Comparison of ENCODE assay signal across 34 mouse cellular contexts in the genomic region with DNA sequence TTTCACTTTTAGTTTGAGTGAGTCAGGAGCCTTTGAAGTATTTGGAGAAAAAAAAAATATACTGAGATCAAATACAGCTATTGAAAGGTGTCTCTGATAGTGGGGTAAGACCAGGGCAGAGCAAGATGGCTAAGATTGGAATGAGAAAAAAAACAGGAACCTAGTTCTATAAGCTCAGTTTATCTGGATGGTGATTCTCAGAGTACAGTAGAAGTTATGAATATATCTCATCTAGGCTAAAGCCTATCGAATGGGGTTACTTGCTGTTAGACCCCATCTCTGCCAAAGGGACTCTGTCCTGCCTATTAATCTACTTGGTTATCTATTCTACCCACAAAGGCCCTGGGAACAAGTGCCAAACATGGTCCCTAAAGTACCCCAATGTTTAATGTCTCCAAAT.
"Had no signal": no experiment of that assay in that cellular context is flagged by ENCODE, and none has a peak within 500 bp of the region (broad histone marks: within the 10 kb centered on the region; RNA-seq: fewer than 3 reads in every experiment).

No protein-coding gene starts in this region.

- H3K36me3 ChIP-seq: hindbrain, embryonic 10.5 days; hindbrain, embryonic 12.5 days; hindbrain, embryonic 13.5 days; hindbrain, embryonic 15.5 days; intestine, embryonic 15.5 days; kidney, embryonic 15.5 days had no signal

- H3K9me3 ChIP-seq: heart, embryonic 10.5 days; heart, embryonic 12.5 days; heart, embryonic 13.5 days; heart, embryonic 15.5 days; hindbrain, embryonic 10.5 days; hindbrain, embryonic 12.5 days; hindbrain, embryonic 13.5 days; hindbrain, embryonic 15.5 days; intestine, embryonic 15.5 days; kidney, embryonic 15.5 days had no signal

- H3K9ac ChIP-seq: heart, embryonic 12.5 days; heart, embryonic 13.5 days; heart, embryonic 15.5 days; hindbrain, embryonic 12.5 days; hindbrain, embryonic 13.5 days; hindbrain, embryonic 14.5 days; hindbrain, embryonic 15.5 days; intestine, embryonic 15.5 days; kidney, embryonic 15.5 days had no signal

- H3K27ac ChIP-seq: heart, embryonic 10.5 days; heart, embryonic 13.5 days; heart, embryonic 15.5 days; hindbrain, embryonic 10.5 days; hindbrain, embryonic 12.5 days; hindbrain, embryonic 13.5 days; hindbrain, embryonic 14.5 days; hindbrain, embryonic 15.5 days; hindbrain, postnatal 0 days; intestine, embryonic 15.5 days; kidney, postnatal 0 days; layer of hippocampus, adult 2 months had no signal

- DNase-seq: heart, postnatal 10 days; heart, postnatal 14 days; heart, postnatal 36 days; heart, postnatal 4 days; kidney, adult 11 months; kidney, adult 18-20 months; kidney, adult 2 months; kidney, adult 8-10 months; kidney, adult 9 months; kidney, postnatal 10 days; kidney, postnatal 14 days; kidney, postnatal 25 days; kidney, postnatal 36 days; kidney, postnatal 4 days; layer of hippocampus, adult 9-11 months; layer of hippocampus, postnatal 36 days had no signal

- H3K4me3 ChIP-seq: heart, embryonic 10.5 days; heart, embryonic 12.5 days; heart, embryonic 13.5 days; heart, embryonic 15.5 days; hindbrain, embryonic 10.5 days; hindbrain, embryonic 12.5 days; hindbrain, embryonic 13.5 days; hindbrain, embryonic 15.5 days; intestine, embryonic 15.5 days; kidney, embryonic 15.5 days; layer of hippocampus, adult 2 months had no signal

- ATAC-seq: hindbrain, embryonic 16.5 days; hindbrain, postnatal 0 days; inflammation-experienced regulatory T-cells, adult 6 months; intestine, embryonic 15.5 days; intestine, embryonic 16.5 days; intestine, postnatal 0 days had no signal

- H3K4me1 ChIP-seq: hindbrain, embryonic 10.5 days; hindbrain, embryonic 12.5 days; hindbrain, embryonic 13.5 days; hindbrain, embryonic 15.5 days; intestine, embryonic 15.5 days had no signal

- H3K27me3 ChIP-seq: heart, embryonic 12.5 days; heart, embryonic 13.5 days; heart, embryonic 15.5 days; hindbrain, embryonic 12.5 days; hindbrain, embryonic 13.5 days; hindbrain, embryonic 15.5 days; intestine, embryonic 15.5 days; kidney, embryonic 15.5 days had no signal
